ENCODE assay signal across 9 mouse cellular contexts in genomic region chrX:170673233-170673951, GRCm38 (mm10). TPM values are rescaled to one million over a fixed set of nuclear protein-coding genes. Genes with fewer than 3 reads are reported as not detected.
DNase-seq lines count a peak whose midpoint lies in the region; ATAC-seq lines count a peak whose summit lies in the region.
"Had no signal": no experiment of that assay in that cellular context is flagged by ENCODE, and none has a peak within 500 bp of the region (broad histone marks: within the 10 kb centered on the region; RNA-seq: fewer than 3 reads in every experiment).

No protein-coding gene starts in this region.

- ATAC-seq in lung, embryonic 15.5 days (ENCODE audit: borderline replicate concordance, extremely low read depth, low FRiP score, low TSS enrichment) = peak; percentile 87
- peak; percentile 89 for ATAC-seq in hindbrain, embryonic 12.5 days (ENCODE audit: low FRiP score)
- ATAC-seq in megakaryocyte progenitor cell, adult 5-6 weeks (replicated peaks; ENCODE audit: poor library complexity) = peak; percentile 26

- no peak overlapping the region for H3K4me3 ChIP-seq in lung, embryonic 15.5 days
- no peak overlapping the region for H3K4me3 ChIP-seq in hindbrain, embryonic 12.5 days
- H3K4me3 ChIP-seq: erythroblast, embryonic 14.5 days had no signal

- H3K4me2 ChIP-seq in lung, embryonic 15.5 days = no peak overlapping the region
- H3K4me2 ChIP-seq in hindbrain, embryonic 12.5 days (replicated peaks) = no peak overlapping the region

- H3K9ac ChIP-seq in lung, embryonic 15.5 days = no peak overlapping the region
- no peak overlapping the region for H3K9ac ChIP-seq in hindbrain, embryonic 12.5 days

- H3K4me1 ChIP-seq in lung, embryonic 15.5 days = no peaks in the 10 kb centered on the region
- no peaks in the 10 kb centered on the region for H3K4me1 ChIP-seq in hindbrain, embryonic 12.5 days

- DNase-seq in adrenal gland, adult (ENCODE audit: inconsistent age in 2 of 2, low spot score in 1 of 2) = peak; percentile 13 to 15
- no peak for DNase-seq in adrenal gland, postnatal 10 days
- no peak for DNase-seq in lung, adult 18-20 months
- no peak for DNase-seq in urinary bladder, adult 2 months (ENCODE audit: low spot score)
- no peak for DNase-seq in left cerebral cortex, postnatal 36 days (ENCODE audit: low spot score in 2 of 2)

- H3K36me3 ChIP-seq in lung, embryonic 15.5 days = peaks cover 23% of the 10 kb centered on the region; the same call in 1 of the 2 replicates
- H3K36me3 ChIP-seq in hindbrain, embryonic 12.5 days = peaks cover 37% of the 10 kb centered on the region

- whole genome bisulfite sequencing in lung, embryonic 15.5 days = 70% methylated on average over 40 of the region's 42 CpGs
- WGBS in hindbrain, embryonic 12.5 days = 67% methylated on average over 41 of the region's 42 CpGs

- H3K27me3 ChIP-seq in lung, embryonic 15.5 days = no peaks in the 10 kb centered on the region
- no peaks in the 10 kb centered on the region for H3K27me3 ChIP-seq in hindbrain, embryonic 12.5 days

- no peak overlapping the region for H3K27ac ChIP-seq in lung, embryonic 15.5 days
- no peak overlapping the region for H3K27ac ChIP-seq in hindbrain, embryonic 12.5 days

- intact Hi-C loops in left cerebral cortex, postnatal 36 days (cut with DNase I) = no loop called here

- H3K9me3 ChIP-seq in lung, embryonic 15.5 days = peaks cover 37% of the 10 kb centered on the region
- H3K9me3 ChIP-seq in hindbrain, embryonic 12.5 days (replicated peaks) = peaks cover 53% of the 10 kb centered on the region

RNA-seq across cellular contexts. Expression of gene Asmt, which starts 0.9 kb away (rescaled TPM):
- total RNA-seq in adrenal gland, postnatal 10 days (2021) = not detected
- not detected in 2 replicates for polyA plus RNA-seq in lung, embryonic 15.5 days (2015; fragmentation: Nextera tagmentation; extraction: Ambion mirVana)
- polyA plus RNA-seq in hindbrain, embryonic 12.5 days (2016; fragmentation: Nextera tagmentation; extraction: Ambion mirVana) = not detected in 2 replicates
- total RNA-seq in megakaryocyte progenitor cell, adult 5-6 weeks (2015) = not detected in 2 replicates
- total RNA-seq in megakaryocyte progenitor cell, adult 5-6 weeks (2017) = not detected in 2 replicates
- polyA plus RNA-seq in urinary bladder, adult 2 months (2012; rRNA removed) = not detected in 2 replicates
- not detected for total RNA-seq in left cerebral cortex, postnatal 36 days (2021)
- polyA plus RNA-seq: erythroblast, embryonic 14.5 days had no signal

Comparison
In these comparisons a context has a peak if more than half of its experiments do, and no peak if none do; other contexts are left out.
1. DNase-seq: peak in adrenal gland, adult (2 of 2); none in adrenal gland, postnatal 10 days (single experiment), lung, adult 18-20 months (0 of 2), urinary bladder, adult 2 months (single experiment) and left cerebral cortex, postnatal 36 days (0 of 2).
2. ATAC-seq: peak in every context shown above with its lines; median percentile 89 in hindbrain, embryonic 12.5 days; 87 in lung, embryonic 15.5 days; 26 in megakaryocyte progenitor cell, adult 5-6 weeks.